Mouse (Mus musculus): ENCODE data around the gene F2rl1. TPM values are rescaled to one million over a fixed set of nuclear protein-coding genes. Genes with fewer than 3 reads are reported as not detected.

Gene F2rl1
- total RNA-seq (2014; fragmentation: Nextera tagmentation) (not detected in 2 replicates), total RNA-seq (2017) (0.05 and 0.06 TPM in 2 replicates), polyA plus RNA-seq (2012) (not detected in 2 replicates)

DNA sequence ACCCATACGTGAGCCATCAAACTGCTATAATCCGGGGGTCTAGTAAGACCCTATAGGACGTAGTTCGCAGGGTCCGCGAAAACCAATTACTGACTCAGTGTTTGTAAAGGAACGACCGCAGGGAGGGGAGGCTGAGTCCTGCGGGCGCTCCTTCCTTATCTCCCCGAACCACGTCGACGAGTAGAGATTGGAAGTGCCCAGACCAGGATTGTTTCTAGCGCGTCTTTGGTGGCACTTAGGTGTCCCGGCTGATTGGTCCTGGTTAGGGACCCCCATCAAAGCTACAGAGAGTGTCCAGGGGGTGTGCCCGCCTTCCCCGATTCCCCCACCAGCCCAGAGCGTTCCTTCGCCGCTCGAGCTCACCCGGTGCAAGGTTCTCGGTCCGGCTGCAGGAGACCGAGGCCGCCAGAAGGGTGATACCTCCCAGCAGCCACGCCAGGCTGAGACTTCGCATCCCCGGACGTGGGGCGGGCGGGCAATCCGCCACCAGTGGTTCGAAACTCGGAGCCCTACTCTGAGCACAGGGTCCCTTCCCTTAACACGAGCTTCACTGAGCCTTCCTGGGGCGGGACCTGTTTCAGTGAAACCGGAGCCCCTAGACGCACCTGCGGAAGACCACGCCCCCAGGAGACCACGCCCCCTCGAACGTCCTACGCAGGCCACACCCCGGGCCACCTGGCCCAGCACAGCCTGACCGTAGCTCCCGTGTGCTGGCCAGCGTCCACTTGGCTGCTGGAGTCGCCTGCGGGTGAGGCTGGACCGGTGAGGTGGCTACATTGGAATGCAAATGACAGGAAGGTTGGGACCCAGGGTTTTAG, at the start of gene F2rl1:
Gene F2rl1, minus strand, starts transcription at position 554 of the 818 bp plus-strand sequence.
- Histone ChIP-seq H3K4me1 (ENCODE audit: insufficient read depth, low read depth, low read length) (peaks cover 32% of the 10 kb centered on the region), H3K27me3 (ENCODE audit: insufficient read depth, low read length) (peaks cover 29% of the 10 kb centered on the region), H3K4me3 (ENCODE audit: low read depth, low read length) (peak within 1 kb of the TSS; percentile 48; the same call in 1 of the 2 replicates), H3K9me3 (replicated peaks) (peaks cover 13% of the 10 kb centered on the region), H3K36me3 (replicated peaks) (no peaks in the 10 kb centered on the region)
- DNase-seq (ENCODE audit: low spot score) (no peak), ATAC-seq (ENCODE audit: extremely low read depth, insufficient number of reproducible peaks, low FRiP score, poor library complexity, severe bottlenecking) (no peak)
- no peak for TF ChIP-seq GATA2 (IDR thresholded peaks at IDR 0.05; ENCODE audit: borderline replicate concordance, low read depth, low read length)
- no peak for TF ChIP-seq CTCF (IDR thresholded peaks at IDR 0.05; ENCODE audit: low read depth, low read length)
- no peak for TF ChIP-seq POLR2AphosphoS5 (IDR thresholded peaks at IDR 0.05; ENCODE audit: insufficient replicate concordance, low read depth, low read length)
- no peak for TF ChIP-seq GATA1 (IDR thresholded peaks at IDR 0.05; ENCODE audit: borderline replicate concordance, low read length)
- no peak for TF ChIP-seq TAL1 (conservative IDR thresholded peaks at IDR 0.05; ENCODE audit: low read depth, low read length)

DNA sequence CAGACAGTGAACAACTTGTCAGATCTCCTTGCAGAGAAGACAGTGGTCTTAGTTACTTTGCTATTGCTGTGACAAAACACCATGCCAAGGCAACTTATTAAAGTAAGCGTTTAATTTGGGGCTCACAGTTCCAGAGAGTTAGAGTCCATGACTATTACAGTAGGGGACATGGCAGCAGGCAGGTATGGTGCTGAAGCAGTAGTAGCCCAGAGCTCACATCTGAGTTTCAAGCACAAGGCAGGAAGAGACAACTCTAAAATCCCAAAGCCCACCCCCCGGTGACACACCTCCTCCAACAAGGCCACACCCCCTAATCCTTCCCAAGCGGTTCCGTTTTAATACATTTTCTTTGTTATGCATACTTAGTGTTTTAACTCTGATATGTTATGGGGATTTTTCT, 45.9 kb upstream of the F2rl1 start:
- Histone ChIP-seq H3K36me3 (replicated peaks) (no peaks in the 10 kb centered on the region), H3K27me3 (ENCODE audit: insufficient read depth, low read length) (peaks cover 7% of the 10 kb centered on the region), H3K4me3 (ENCODE audit: low read depth, low read length) (no peak overlapping the region), H3K4me1 (ENCODE audit: insufficient read depth, low read depth, low read length) (peaks cover 6% of the 10 kb centered on the region), H3K9me3 (replicated peaks) (0 out of 2 replicates have a peak, but pooled peaks cover 4% of the 10 kb centered on the region)
- no peak for TF ChIP-seq POLR2AphosphoS5 (IDR thresholded peaks at IDR 0.05; ENCODE audit: insufficient replicate concordance, low read depth, low read length)
- no peak for TF ChIP-seq GATA2 (IDR thresholded peaks at IDR 0.05; ENCODE audit: borderline replicate concordance, low read depth, low read length)
- no peak for TF ChIP-seq CTCF (IDR thresholded peaks at IDR 0.05; ENCODE audit: low read depth, low read length)
- TF ChIP-seq TAL1 (conservative IDR thresholded peaks at IDR 0.05; ENCODE audit: low read depth, low read length): no peak
- no peak for TF ChIP-seq GATA1 (IDR thresholded peaks at IDR 0.05; ENCODE audit: borderline replicate concordance, low read length)
- DNase-seq (ENCODE audit: low spot score) (no peak), ATAC-seq (ENCODE audit: extremely low read depth, insufficient number of reproducible peaks, low FRiP score, poor library complexity, severe bottlenecking) (no peak)

GRCm38 (mm10) chr13:95569326-95569725, 44.3 kb upstream of the F2rl1 start:
- 0 out of 2 replicates have a peak, but pooled peaks cover 4% of the 10 kb centered on the region for H3K9me3 ChIP-seq (replicated peaks)
- no peak overlapping the region for H3K4me3 ChIP-seq (ENCODE audit: low read depth, low read length)
- H3K36me3 ChIP-seq (replicated peaks): no peaks in the 10 kb centered on the region
- H3K27me3 ChIP-seq (ENCODE audit: insufficient read depth, low read length): 0 out of 2 replicates have a peak, but pooled peaks cover 3% of the 10 kb centered on the region
- peaks cover 6% of the 10 kb centered on the region for H3K4me1 ChIP-seq (ENCODE audit: insufficient read depth, low read depth, low read length)
- DNase-seq (ENCODE audit: low spot score) (no peak), ATAC-seq (ENCODE audit: extremely low read depth, insufficient number of reproducible peaks, low FRiP score, poor library complexity, severe bottlenecking) (no peak)
- TF ChIP-seq TAL1 (conservative IDR thresholded peaks at IDR 0.05; ENCODE audit: low read depth, low read length): no peak

DNA sequence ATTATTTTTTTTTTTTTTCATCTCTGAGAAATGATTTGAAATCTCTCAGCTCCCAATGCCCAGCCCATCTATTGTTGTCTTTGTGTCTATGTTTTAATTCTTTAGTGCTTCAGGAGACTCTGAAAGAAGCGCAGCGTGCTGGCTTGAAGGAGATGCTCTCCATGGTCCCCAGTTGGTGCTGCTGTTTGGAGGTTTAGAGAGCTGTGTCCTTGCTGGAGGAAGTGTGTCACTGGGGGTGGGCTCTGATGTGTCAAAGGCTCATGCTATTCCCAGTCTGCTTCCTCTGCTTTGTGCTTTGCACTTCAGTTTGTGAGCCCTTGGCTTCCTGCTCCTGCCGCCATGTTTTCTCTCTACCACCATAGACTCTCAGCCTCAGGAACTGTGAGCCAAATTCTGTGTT, 43.3 kb upstream of the F2rl1 start:
- ATAC-seq (ENCODE audit: extremely low read depth, insufficient number of reproducible peaks, low FRiP score, poor library complexity, severe bottlenecking): no peak
- TF ChIP-seq GATA2 (IDR thresholded peaks at IDR 0.05; ENCODE audit: borderline replicate concordance, low read depth, low read length): no peak
- TF ChIP-seq TAL1 (conservative IDR thresholded peaks at IDR 0.05; ENCODE audit: low read depth, low read length): no peak
- TF ChIP-seq POLR2AphosphoS5 (IDR thresholded peaks at IDR 0.05; ENCODE audit: insufficient replicate concordance, low read depth, low read length): no peak
- TF ChIP-seq GATA1 (IDR thresholded peaks at IDR 0.05; ENCODE audit: borderline replicate concordance, low read length): no peak
- TF ChIP-seq CTCF (IDR thresholded peaks at IDR 0.05; ENCODE audit: low read depth, low read length): no peak
- no peak for DNase-seq (ENCODE audit: low spot score)
- H3K4me1 ChIP-seq (ENCODE audit: insufficient read depth, low read depth, low read length): peaks cover 10% of the 10 kb centered on the region
- 0 out of 2 replicates have a peak, but pooled peaks cover 4% of the 10 kb centered on the region for H3K9me3 ChIP-seq (replicated peaks)
- H3K36me3 ChIP-seq (replicated peaks): no peaks in the 10 kb centered on the region
- H3K27me3 ChIP-seq (ENCODE audit: insufficient read depth, low read length): 0 out of 2 replicates have a peak, but pooled peaks cover 3% of the 10 kb centered on the region
- no peak overlapping the region for H3K4me3 ChIP-seq (ENCODE audit: low read depth, low read length)

- peak; percentile 15 for DNase-seq (ENCODE audit: low spot score)
- Histone ChIP-seq H3K4me3 (ENCODE audit: low read depth, low read length) (no peak overlapping the region; the same call in 1 of the 2 replicates), H3K9me3 (replicated peaks) (0 out of 2 replicates have a peak, but pooled peaks cover 4% of the 10 kb centered on the region), H3K4me1 (ENCODE audit: insufficient read depth, low read depth, low read length) (peaks cover 15% of the 10 kb centered on the region), H3K27me3 (ENCODE audit: insufficient read depth, low read length) (peaks cover 7% of the 10 kb centered on the region; the same call in 1 of the 2 replicates), H3K36me3 (replicated peaks) (no peaks in the 10 kb centered on the region)
- peak; percentile 66; the same call in 1 of the 2 replicates for ATAC-seq (ENCODE audit: extremely low read depth, insufficient number of reproducible peaks, low FRiP score, poor library complexity, severe bottlenecking)
- no peak for TF ChIP-seq CTCF (IDR thresholded peaks at IDR 0.05; ENCODE audit: low read depth, low read length)
- TF ChIP-seq TAL1 (conservative IDR thresholded peaks at IDR 0.05; ENCODE audit: low read depth, low read length): peak; percentile 39; the same call in 1 of the 2 replicates
These were observed 42.0 kb upstream of the F2rl1 start for GRCm38 (mm10) chr13:95566841-95567551.

- Histone ChIP-seq H3K4me1 (ENCODE audit: insufficient read depth, low read depth, low read length) (peaks cover 15% of the 10 kb centered on the region), H3K27me3 (ENCODE audit: insufficient read depth, low read length) (peaks cover 7% of the 10 kb centered on the region; the same call in 1 of the 2 replicates), H3K36me3 (replicated peaks) (no peaks in the 10 kb centered on the region), H3K4me3 (ENCODE audit: low read depth, low read length) (no peak overlapping the region), H3K9me3 (replicated peaks) (no peaks in the 10 kb centered on the region)
- DNase-seq (ENCODE audit: low spot score) (peak; percentile 11), ATAC-seq (ENCODE audit: extremely low read depth, insufficient number of reproducible peaks, low FRiP score, poor library complexity, severe bottlenecking) (0 out of 2 replicates have a peak, but pooled peaks have one; percentile 18)
- TF ChIP-seq CTCF (IDR thresholded peaks at IDR 0.05; ENCODE audit: low read depth, low read length) (peak; percentile 80), GATA2 (IDR thresholded peaks at IDR 0.05; ENCODE audit: borderline replicate concordance, low read depth, low read length) (no peak)
These were observed 38.7 kb upstream of the F2rl1 start for GRCm38 (mm10) chr13:95563693-95564092.

Data from G1E (cell line).